Mouse (Mus musculus) bone marrow macrophage, adult 2 months (primary cell): ENCODE data around the gene Dhrs7b. TPM values are rescaled to one million over a fixed set of nuclear protein-coding genes. Genes with fewer than 3 reads are reported as not detected.
"Not testable (repeated sequence)": the region's sequence is repeated elsewhere in the genome, so short reads cannot be mapped to it uniquely, and the experiment has no call there.

Source experiments
- H3K27ac ChIP-seq: 2 replicates; pipeline ENCODE4 v1.5.1; 2012; ENCODE audit warnings: low read depth, low read length; ENCODE audit not compliant: insufficient read depth
- H3K4me1 ChIP-seq: 2 replicates; pipeline ENCODE4 v1.6.1; 2012; ENCODE audit warnings: low read length; ENCODE audit not compliant: control insufficient read depth, insufficient read depth
- H3K4me3 ChIP-seq: 2 replicates; pipeline ENCODE4 v1.5.1; 2012; ENCODE audit warnings: mild to moderate bottlenecking, low read length, moderate library complexity; ENCODE audit not compliant: insufficient read depth
- CTCF ChIP-seq: IDR thresholded peaks from 2 replicates; pipeline ENCODE4 v1.5.1; 2012; ENCODE audit warnings: low read depth, mild to moderate bottlenecking, low read length, moderate library complexity
- POLR2A ChIP-seq: IDR thresholded peaks from 2 replicates; pipeline ENCODE4 v1.6.1; 2012; ENCODE audit warnings: mild to moderate bottlenecking, low read depth, low read length, borderline replicate concordance
- polyA plus RNA-seq: library from polyadenylated mRNA; stranded (reverse); fragments of >200 nt; gene quantifications from 2 replicates; pipeline ENCODE4 v1.2.4, GENCODE M21; 2012; ENCODE audit not compliant: missing spikeins, insufficient read depth, insufficient read length

Dhrs7b gene
- polyA plus RNA-seq, 1 experiment: 20.4 TPM

DNA sequence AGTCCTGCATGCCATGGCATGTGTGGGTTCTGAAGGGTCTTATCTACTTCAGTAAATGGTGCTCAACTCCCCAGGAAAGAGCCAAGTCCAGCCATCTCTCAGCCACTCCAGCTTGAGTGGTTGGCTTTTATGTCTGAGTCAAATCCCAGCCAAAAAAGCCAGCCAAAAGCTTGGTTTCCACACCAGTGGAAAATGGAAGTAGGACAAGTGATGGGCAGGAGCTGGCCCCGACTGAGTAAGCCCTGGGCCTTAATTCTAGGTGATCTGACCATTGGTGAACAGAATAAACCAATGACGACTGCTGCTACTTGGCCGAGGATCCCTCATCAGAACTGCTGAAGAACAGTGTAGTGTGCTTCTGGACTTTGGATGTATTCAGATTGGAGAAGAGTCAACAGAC lies 37.0 kb downstream of the Dhrs7b start:
- TF ChIP-seq POLR2A (no peak), CTCF (no peak)
- peaks cover 2% of the 10 kb centered on the region; the same call in 1 of the 2 replicates for H3K4me1 ChIP-seq
- no peak overlapping the region for H3K4me3 ChIP-seq
- H3K27ac ChIP-seq: no peak overlapping the region

DNA sequence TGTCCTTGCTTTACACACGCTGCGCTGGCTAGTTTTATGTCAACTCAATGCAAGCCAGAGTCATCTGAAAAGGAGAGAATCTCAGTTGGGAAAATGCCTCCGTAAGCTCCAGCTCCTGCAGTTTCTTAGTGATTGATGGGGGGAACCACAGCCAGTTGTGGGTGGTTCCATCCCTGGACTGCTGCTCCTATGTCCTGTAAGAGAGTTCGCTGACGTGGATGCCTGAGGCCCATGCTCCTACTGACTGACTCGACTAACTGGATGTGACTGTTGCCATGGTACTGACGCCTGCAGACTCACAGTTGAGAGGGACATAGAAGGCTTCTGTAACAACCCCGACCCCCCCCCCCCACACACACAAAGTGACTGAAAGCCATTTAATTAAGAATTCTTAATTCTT lies 37.5 kb downstream of the Dhrs7b start:
- Histone ChIP-seq H3K27ac (no peak overlapping the region), H3K4me3 (no peak overlapping the region), H3K4me1 (no peaks in the 10 kb centered on the region)
- TF ChIP-seq POLR2A (no peak), CTCF (no peak)

DNA sequence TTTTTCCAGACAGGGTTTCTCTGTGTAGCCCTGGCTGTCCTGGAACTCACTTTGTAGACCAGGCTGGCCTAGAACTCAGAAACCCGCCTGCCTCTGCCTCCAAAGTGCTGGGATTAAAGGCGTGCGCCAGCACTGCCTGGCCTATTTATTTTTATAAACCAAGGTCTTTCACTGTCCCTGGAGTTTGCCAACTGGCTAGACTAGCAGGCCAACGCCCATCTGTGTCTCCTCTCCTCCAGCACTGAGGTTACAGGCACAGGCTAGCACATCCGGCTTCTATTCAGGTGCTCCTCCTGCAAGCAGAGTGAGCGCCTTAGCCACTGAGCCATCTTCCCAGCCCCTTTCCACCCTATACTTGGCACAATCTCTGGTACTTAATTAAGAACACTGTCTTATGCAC lies 39.0 kb downstream of the Dhrs7b start:
- not testable (repeated sequence) for H3K27ac ChIP-seq, H3K4me1 ChIP-seq, H3K4me3 ChIP-seq

DNA sequence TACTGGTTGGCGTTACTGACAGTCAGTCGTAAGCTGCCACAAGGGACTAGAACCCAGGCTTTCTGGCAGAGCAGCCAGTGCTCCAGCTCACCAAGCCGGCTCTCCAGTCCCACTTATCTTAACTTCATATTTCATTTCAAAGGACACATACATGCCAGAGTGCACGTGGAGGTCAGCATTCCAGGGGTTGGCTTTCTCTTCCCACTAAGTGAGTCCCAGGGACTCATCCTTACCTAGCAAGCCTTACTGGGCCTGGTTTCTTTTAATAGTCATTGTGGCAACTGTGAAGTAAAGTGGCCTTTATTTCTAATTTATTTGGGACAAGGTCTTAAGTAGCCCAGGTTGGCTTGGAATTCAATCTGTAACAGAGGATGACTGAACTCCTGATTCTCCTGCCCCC lies 41.0 kb downstream of the Dhrs7b start:
- no peak for TF ChIP-seq POLR2A
- TF ChIP-seq CTCF: no peak
- no peak overlapping the region for H3K4me3 ChIP-seq
- no peak overlapping the region for H3K27ac ChIP-seq
- peaks cover 15% of the 10 kb centered on the region for H3K4me1 ChIP-seq

DNA sequence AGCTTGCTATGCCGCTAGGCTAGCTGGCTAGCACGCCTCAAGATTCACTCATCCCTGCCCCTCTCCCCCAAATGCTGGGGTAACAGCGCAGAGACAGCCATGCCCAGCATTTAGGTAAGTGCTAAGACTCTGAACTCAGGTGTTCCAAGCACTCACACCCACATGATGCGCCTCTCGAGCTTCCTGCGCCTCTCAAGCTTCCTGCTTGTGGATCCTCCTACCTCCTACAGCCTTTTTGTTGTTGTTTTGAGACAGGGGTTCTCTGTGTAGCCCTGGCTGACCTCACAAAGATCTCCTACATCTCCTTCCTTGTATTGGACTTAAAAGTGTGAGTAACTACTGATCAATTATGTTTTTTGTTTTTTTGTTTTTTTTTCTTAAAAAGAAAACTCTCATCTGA lies 42.7 kb downstream of the Dhrs7b start:
- TF ChIP-seq CTCF: no peak
- TF ChIP-seq POLR2A: no peak
- H3K4me1 ChIP-seq: peaks cover 20% of the 10 kb centered on the region
- no peak overlapping the region for H3K4me3 ChIP-seq
- no peak overlapping the region for H3K27ac ChIP-seq

DNA sequence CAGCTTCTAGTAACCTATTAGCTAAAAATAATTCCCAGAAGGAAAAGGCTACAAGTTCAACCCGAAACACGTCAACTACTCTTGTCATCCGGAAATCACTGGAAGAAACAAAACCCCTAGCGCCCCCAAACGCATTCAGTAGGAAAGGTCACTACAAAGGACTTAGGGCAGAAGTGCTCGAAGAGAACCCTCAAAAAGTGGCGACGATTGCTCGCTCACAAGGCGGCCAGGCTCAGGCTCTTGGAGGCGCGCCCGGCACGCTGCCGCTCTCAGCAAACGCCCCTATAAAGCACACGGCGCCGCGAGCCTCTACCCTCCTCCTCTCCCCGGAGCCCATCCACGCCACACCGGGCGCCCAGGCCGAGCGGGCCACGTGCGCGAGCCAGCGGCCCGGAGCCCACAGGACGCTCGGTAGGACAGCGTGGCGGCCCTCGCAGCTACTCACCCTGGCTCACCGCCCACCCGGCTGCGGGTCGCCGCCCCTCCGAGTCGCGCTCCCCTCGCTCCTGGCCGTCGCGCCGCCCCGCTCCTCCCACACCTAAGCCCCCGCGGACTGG lies 47.7 kb downstream of the Dhrs7b start:
- H3K27ac ChIP-seq: peak overlapping the region; percentile 56
- H3K4me3 ChIP-seq: peak overlapping the region; percentile 73
- H3K4me1 ChIP-seq: peaks cover 22% of the 10 kb centered on the region
- TF ChIP-seq POLR2A (no peak), CTCF (no peak)

DNA sequence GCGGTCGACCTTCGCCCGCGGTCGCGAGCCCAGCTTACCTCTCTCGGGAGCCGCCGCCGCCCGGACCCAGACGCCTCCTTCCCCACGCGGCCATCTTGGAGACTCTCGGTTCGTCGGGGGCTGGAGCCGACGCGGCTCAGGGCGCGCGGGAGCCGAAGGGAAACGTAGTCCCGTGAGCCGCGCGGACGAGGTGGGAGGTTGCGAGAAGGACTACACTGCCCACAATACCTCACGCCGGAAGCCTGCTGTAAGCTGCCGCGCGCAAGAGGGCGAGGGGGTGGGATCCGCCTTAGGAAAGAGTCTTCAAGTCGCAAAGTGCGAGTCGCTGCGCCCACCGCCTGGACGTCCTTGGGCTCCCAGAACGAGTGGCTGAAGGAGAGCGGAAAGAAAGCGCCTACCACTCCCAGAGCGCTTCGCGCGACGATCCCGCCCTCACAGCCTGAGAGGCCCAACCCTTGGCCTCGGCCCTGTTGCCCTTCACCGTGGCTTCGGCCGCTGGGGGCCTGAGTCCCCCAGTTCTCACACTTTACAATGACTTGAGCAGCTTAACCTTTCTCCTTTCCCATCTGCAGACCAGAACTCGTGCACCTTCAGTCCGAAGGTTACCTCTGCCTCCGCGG lies 48.4 kb downstream of the Dhrs7b start, which contains the start of gene Tmem11:
TSS of gene Tmem11 (minus strand) at position 598 of the 620 bp plus-strand sequence.
- H3K4me3 ChIP-seq: peak within 1 kb of the TSS; percentile 73
- H3K4me1 ChIP-seq: peaks cover 19% of the 10 kb centered on the region
- TF ChIP-seq POLR2A (0 out of 2 replicates have a peak, but pooled peaks have one; percentile 8), CTCF (no peak)
- peak within 1 kb of the TSS; percentile 86 for H3K27ac ChIP-seq

DNA sequence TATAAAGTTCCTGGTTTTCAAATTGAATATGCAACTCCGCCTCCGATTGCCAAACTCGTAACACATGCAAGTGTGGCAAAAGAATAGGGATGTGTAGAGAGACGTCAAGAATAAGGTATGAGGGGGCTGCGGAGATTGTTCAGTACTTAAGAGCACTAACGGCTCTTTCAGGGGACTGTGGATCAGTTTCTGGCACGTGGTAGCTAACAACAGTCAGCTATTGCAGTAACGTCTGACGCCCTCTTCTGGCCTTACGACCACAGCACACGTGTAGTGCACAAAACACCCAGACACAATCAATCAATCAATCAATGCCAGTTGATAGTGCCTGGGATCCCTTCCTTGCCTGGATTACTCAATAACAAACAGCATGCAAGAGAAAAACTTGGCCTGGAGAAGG lies 49.0 kb downstream of the Dhrs7b start:
- TF ChIP-seq CTCF: peak; percentile 62
- TF ChIP-seq POLR2A: no peak
- peak overlapping the region; percentile 86 for H3K27ac ChIP-seq
- peak overlapping the region; percentile 73 for H3K4me3 ChIP-seq
- H3K4me1 ChIP-seq: peaks cover 15% of the 10 kb centered on the region

DNA sequence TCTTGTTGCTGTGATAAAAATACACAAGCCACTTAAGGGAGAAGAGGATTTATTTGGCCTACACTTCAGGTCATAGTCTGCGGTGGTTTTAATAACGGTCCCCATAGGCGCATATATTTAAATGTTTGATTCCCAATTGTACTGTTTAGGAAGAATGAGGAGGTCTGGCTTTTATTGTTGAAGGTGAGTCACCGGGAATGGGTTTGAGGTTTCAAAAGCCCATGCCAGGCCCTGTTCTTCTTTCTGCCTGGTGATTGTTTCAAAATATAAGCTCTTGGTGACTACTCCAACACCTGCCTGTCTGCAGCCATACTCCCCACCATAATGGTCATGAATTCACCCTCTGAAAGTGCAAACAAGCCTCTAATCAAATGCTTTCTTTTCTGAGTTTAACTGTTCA lies 50.1 kb downstream of the Dhrs7b start:
- no peak overlapping the region for H3K4me3 ChIP-seq
- H3K27ac ChIP-seq: no peak overlapping the region
- TF ChIP-seq CTCF (no peak), POLR2A (no peak)
- peaks cover 11% of the 10 kb centered on the region for H3K4me1 ChIP-seq

DNA sequence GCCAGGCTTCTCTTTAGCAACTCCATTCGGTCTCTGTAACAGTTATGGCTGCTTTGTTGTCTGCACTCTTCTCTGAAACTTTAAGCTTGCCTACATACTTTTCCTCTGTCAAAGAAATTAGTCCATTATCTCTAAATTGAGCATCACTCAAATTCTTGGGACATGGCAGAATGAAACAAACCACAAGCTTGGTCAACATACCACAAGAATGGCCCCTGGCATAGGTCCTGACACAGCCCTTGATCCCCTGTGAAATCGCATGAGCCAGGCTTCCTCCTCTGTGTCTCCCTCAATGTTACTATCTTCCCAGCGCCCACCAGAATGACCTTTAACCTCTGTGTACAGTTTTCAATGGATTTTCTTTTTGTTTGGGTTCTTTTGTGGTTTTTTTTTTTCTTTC lies 52.0 kb downstream of the Dhrs7b start:
- TF ChIP-seq CTCF (no peak), POLR2A (no peak)
- peaks cover 2% of the 10 kb centered on the region; the same call in 1 of the 2 replicates for H3K4me1 ChIP-seq
- H3K27ac ChIP-seq: no peak overlapping the region
- no peak overlapping the region for H3K4me3 ChIP-seq

DNA sequence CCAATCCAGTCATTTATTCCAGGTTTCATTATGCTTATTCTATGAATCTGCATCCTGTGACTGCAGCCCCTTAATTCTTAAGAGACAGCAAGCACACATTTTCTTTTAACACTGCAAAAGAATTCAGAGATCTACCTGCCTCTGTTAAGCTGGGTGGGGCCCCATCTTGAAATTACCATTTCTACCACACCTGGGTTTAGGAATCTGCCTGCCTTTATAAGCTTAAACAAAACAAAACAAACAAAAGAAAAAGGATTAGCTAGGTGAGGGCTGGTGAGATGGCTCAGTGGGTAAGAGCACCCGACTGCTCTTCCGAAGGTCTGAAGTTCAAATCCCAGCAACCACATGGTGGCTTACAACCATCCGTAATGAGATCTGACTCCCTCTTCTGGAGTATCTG lies 56.6 kb downstream of the Dhrs7b start:
- not testable (repeated sequence) for H3K4me1 ChIP-seq, H3K27ac ChIP-seq, H3K4me3 ChIP-seq
